Mouse (Mus musculus) sigmoid colon, adult 10 weeks (tissue): ENCODE measurements around the gene Cercam. TPM values are rescaled to one million over a fixed set of nuclear protein-coding genes. Genes with fewer than 3 reads are reported as not detected.

Experiments
- polyA plus RNA-seq: library from polyadenylated mRNA; stranded (reverse); fragments of 350-450 nt; fragmentation: Illumina TruSeq; extraction: RNeasy Lipid Tissue Mini Kit (QIAGEN cat#74804); gene quantifications from one replicate; pipeline ENCODE4 v1.2.3, GENCODE M21; 2014; ENCODE audit warnings: low read depth, low replicate concordance

Cercam gene
- 1.7 TPM for polyA plus RNA-seq

DNA sequence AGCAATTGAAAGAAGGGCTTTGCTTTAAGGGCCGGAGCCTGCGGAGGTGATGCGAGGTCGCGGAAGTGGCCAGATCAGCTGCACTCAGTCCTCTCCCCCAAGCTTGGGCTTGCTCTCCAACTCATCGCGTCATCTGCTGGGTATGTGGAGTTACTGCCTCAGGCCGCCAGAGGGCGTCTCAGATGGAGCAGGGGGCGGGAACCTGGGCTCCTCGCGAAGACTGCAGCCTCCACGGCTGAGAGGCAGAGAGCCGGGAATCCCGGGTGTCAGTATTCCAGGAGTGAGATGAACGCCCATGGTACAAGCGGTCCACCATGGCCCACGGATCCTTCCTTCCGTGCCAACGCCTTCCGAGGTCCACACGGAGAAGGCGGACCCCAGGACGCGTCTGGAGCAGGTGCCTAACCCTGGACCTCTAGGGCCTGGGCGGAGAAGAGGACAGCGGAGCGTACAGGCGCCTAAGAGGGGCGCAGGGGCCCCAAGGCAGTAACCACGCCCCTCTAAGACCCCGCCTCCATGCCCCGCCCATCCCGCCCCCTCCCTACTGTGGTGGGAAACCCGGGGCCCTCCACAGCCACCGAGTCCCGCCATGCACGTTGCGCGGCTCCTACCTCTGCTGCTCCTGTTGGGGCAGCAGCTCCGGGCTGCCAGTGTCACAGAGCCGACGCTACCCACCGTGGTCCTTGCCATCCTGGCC lies at the start of gene Cercam:
TSS of gene Cercam (plus strand) at position 216 of the 697 bp plus-strand sequence.

DNA sequence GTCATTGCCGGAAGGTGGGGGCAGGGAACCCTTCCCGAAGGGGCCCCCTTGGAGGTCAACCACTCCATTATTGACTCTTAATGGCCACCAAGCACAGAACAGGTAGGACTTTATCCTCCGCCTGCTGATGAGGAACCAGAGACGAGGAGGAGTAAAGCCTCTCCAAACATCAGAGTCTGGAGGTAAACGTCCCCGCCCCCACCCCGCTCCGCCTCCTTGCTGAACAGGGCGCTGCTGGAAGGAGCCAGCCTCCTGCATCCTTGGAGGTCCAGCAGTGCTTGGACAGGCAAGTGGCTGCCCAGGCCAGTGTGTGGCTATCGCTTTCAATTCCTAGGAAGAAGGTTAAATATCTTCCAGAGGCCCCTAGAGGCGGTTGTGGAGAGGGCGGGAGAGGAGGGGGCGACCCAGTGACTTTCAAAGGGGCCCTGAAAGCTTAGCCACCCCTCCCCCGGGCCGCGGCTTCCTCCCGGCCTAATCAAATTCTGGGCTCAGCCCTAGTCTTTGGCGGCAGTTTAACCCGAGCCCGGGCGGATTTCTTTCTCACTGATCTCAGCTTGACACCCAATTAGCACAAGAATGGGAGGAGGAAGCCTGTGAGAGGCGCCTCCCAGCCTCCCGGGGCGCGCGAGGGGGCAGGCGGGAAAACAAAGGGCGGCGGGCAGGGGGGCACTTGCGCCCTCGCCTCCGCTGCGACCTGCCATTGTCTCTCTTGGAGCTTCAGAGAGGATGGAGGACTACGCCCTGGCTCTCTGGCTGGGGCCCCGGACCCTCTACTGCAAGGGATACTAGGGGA lies 48.7 kb upstream of the Cercam start, which contains the start of gene Urm1:
TSS of gene Urm1 (plus strand) at position 51 of the 793 bp plus-strand sequence.

DNA sequence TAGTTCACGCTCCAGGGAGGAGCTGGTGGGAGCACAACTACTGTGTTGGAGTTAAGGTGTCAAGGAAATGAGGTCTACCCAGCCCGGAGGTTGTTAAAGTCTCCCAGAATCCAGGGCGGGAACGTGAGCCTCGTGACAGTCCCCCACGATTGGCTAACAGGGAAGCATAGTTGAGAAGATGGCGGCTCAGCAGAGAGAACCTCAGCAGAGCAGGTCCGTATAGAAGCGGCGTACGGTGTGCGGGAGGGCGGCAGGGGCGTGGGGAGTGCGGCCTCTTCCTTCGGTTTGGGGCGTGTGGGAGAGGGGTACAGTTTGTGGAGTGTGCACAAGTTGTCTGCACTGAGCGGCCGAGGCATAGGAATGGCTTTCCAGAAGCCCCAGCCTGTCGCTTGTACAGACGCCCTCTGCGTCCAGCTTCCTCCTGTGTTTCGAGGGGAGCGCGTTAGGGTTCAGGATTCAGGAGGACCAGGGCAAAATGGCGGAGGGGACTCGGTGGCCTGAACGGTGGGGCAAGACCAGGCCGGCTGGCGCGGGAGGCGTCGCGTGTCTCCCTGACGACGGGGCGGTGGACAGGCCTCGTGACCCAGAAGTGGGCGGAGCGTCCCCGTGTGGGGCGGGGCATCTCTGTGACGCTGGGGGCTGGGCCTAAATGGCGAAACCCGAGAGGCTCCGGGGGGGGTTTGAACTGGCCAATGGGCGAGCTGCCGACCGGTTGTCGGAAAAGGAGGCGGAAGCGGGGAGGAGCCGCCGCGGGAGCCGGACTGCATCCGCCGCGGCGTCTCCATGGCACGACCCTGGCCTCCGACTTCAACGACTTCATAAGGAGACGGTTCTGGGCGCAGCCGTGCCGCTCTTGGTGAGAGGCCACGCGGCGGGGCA lies 20.3 kb downstream of the Cercam start, which contains the start of gene Odf2:
TSS of gene Odf2 (plus strand) at position 156 of the 879 bp plus-strand sequence.

Other genes with a start within 250 kb of the Cercam start
- 2.9 TPM for gene Rapgef1, start 249.4 kb upstream of the Cercam start, polyA plus RNA-seq
- not detected for gene Gm13420, start 117.5 kb upstream of the Cercam start, polyA plus RNA-seq
- gene Gm13547, start 109.9 kb upstream of the Cercam start, polyA plus RNA-seq = not detected
- gene Coq4, start 81.7 kb upstream of the Cercam start, polyA plus RNA-seq = 2.3 TPM
- 3.9 TPM for gene Trub2, start 80.7 kb upstream of the Cercam start, polyA plus RNA-seq
- 1.5 TPM for gene Slc27a4, start 66.5 kb upstream of the Cercam start, polyA plus RNA-seq
- 4.6 TPM for gene Urm1, start 49.1 kb upstream of the Cercam start, polyA plus RNA-seq
- gene Odf2, start 20.1 kb downstream of the Cercam start, polyA plus RNA-seq = 7.6 TPM
- gene Gle1, start 66.3 kb downstream of the Cercam start, polyA plus RNA-seq = 12.5 TPM
- 48.6 TPM for gene Sptan1, start 96.4 kb downstream of the Cercam start, polyA plus RNA-seq
- gene Wdr34, start 179.7 kb downstream of the Cercam start, polyA plus RNA-seq = not detected
- gene Set, start 188.2 kb downstream of the Cercam start, polyA plus RNA-seq = 311 TPM
- gene Pkn3, start 208.5 kb downstream of the Cercam start, polyA plus RNA-seq = 0.22 TPM
- 2.1 TPM for gene Zdhhc12, start 224.5 kb downstream of the Cercam start, polyA plus RNA-seq